Mouse (Mus musculus) midbrain, embryonic 12.5 days (tissue): ENCODE data around the gene Anks1b. TPM values are rescaled to one million over a fixed set of nuclear protein-coding genes. Genes with fewer than 3 reads are reported as not detected.

ENCODE experiments used
- ATAC-seq: fragments of 200-750 bp; cut with Nextera tagmentation; 2 replicates; pipeline ENCODE4 v1.8.0; 2017; ENCODE audit warnings: low read depth, moderate TSS enrichment, moderate library complexity; ENCODE audit not compliant: low FRiP score
- H3K27ac ChIP-seq: fragments of 300-500 bp; sonication (generic); replicated peaks from 2 replicates; pipeline ENCODE4 v1.5.1; 2016; ENCODE audit warnings: mild to moderate bottlenecking
- H3K27me3 ChIP-seq: fragments of 300-500 bp; sonication (generic); 2 replicates; pipeline ENCODE4 v1.6.1; 2016; ENCODE audit warnings: mild to moderate bottlenecking
- H3K36me3 ChIP-seq: fragments of 300-500 bp; sonication (generic); 2 replicates; pipeline ENCODE4 v1.6.1; 2016
- H3K4me1 ChIP-seq: fragments of 300-500 bp; sonication (generic); 2 replicates; pipeline ENCODE4 v1.6.1; 2016
- H3K4me2 ChIP-seq: fragments of 300-500 bp; sonication (generic); replicated peaks from 2 replicates; pipeline ENCODE4 v1.6.1; 2016; ENCODE audit warnings: mild to moderate bottlenecking, moderate library complexity
- H3K4me3 ChIP-seq: fragments of 300-500 bp; sonication (generic); 2 replicates; pipeline ENCODE4 v1.5.1; 2016; ENCODE audit warnings: mild to moderate bottlenecking
- H3K9ac ChIP-seq: fragments of 300-500 bp; sonication (generic); replicated peaks from 2 replicates; pipeline ENCODE4 v1.6.1; 2016; ENCODE audit warnings: mild to moderate bottlenecking, moderate library complexity
- H3K9me3 ChIP-seq: fragments of 300-500 bp; sonication (generic); 2 replicates; pipeline ENCODE4 v1.6.1; 2016; ENCODE audit warnings: mild to moderate bottlenecking
- WGBS: fragments of 180-500 bp; shearing (Covaris S2); methylation state at CpG from one replicate; pipeline ENCODE4 v1.1.7; 2016; 5-methylcytosine and 5-hydroxymethylcytosine counted together
- polyA plus RNA-seq: library from polyadenylated mRNA; unstranded; fragments of >200 nt; fragmentation: Nextera tagmentation; extraction: Ambion mirVana; gene quantifications from 2 replicates; pipeline ENCODE4 v1.2.1, GENCODE M21; 2016

Anks1b gene
- polyA plus RNA-seq, 1 experiment from 2014 or later: 11.9 TPM

DNA sequence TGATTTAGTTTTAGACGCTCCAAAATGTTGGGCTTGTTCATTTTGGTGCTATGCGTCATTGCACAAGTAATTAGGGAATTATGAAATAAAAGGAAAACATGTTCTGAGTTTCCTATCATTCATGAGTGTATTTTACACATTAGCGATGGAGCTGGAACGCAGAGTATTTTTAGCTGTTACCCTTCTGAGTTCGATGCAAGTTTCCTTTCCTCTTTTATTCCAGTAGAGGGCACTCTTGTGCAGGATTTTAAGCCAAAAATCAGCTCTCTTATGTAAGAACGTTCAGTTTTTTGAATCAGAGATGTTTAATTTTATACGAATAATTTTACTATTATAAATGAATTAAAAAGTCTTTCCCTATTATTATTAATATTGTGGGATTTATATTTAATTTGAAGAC, 208.3 kb downstream of the Anks1b start:
- H3K9ac ChIP-seq: no peak overlapping the region
- no peaks in the 10 kb centered on the region for H3K4me1 ChIP-seq
- H3K9me3 ChIP-seq: no peaks in the 10 kb centered on the region
- no peak overlapping the region for H3K4me2 ChIP-seq
- H3K27me3 ChIP-seq: no peaks in the 10 kb centered on the region; the same call in 1 of the 2 replicates
- no peak overlapping the region for H3K4me3 ChIP-seq
- no peak overlapping the region for H3K27ac ChIP-seq
- H3K36me3 ChIP-seq: no peaks in the 10 kb centered on the region
- ATAC-seq: peak; percentile 9; the same call in 1 of the 2 replicates
- WGBS: 26% methylated on average over 7 of the region's 7 CpGs

DNA sequence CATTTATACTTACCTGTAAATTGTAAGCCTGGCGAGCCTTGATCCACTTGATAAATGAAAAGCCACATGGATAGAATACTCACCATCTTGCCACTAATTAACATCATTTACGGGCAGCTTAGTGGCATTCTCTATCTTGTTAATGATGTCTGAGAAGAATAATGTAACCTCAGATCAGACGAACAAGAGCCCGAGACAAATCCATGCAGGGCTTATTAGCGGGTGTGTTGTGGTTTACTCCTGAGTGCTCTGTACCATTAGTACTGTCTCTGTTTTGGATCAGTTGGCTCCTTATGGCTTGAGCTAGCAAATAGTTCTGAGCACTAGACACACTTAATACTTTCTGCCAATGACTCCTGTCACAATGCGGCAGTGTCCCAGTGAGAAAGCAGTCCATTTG, 220.6 kb downstream of the Anks1b start:
- Histone ChIP-seq H3K4me2 (no peak overlapping the region), H3K4me3 (no peak overlapping the region), H3K9ac (no peak overlapping the region), H3K27me3 (no peaks in the 10 kb centered on the region), H3K36me3 (no peaks in the 10 kb centered on the region), H3K9me3 (no peaks in the 10 kb centered on the region), H3K4me1 (no peaks in the 10 kb centered on the region), H3K27ac (no peak overlapping the region)
- WGBS: 79% methylated on average over 6 of the region's 6 CpGs
- no peak for ATAC-seq

DNA sequence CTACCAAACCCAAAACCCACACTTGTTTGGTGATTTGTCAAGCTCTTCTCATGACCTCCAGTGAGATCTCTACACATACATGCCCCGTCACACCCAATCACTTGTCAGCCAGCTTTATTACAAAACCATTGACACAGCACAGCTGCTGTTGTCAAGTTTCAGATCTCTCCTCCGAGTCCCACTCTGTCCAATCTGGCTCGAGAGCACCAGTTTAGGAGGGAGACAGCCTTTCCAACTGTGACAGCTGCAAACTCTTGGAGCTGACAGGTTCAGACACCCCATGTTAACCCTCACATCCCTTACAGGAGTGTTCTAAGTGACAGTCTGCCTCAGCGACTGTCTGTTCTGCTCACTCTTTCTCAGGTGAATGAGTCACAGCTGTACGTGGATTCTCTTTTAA, 239.4 kb downstream of the Anks1b start:
- H3K36me3 ChIP-seq: no peaks in the 10 kb centered on the region
- H3K4me2 ChIP-seq: no peak overlapping the region
- H3K4me1 ChIP-seq: no peaks in the 10 kb centered on the region
- 77% methylated on average over 5 of the region's 5 CpGs for WGBS
- H3K9me3 ChIP-seq: no peaks in the 10 kb centered on the region
- H3K4me3 ChIP-seq: no peak overlapping the region
- no peak overlapping the region for H3K9ac ChIP-seq
- ATAC-seq: no peak
- H3K27ac ChIP-seq: no peak overlapping the region
- H3K27me3 ChIP-seq: no peaks in the 10 kb centered on the region

DNA sequence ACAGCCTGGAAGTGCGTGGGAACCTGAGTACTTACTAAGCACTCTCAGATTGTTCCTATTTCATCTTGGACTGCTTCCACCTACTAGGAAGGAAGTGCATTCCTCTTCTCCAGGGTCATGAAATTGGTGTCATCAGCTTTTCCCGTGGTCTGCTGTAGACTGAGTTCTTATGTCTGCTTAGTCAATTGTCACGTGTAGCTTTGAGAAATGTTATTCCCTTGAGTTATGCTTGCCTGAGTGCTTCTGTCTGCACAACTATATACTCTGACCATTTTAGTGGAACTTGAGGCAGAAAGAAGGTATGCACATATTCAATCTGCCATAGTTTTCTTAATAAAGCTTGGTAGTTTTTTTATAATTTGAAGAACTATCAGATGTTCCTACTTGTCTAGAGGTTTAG, 243.6 kb downstream of the Anks1b start:
- no peak for ATAC-seq
- no peaks in the 10 kb centered on the region for H3K36me3 ChIP-seq
- no peaks in the 10 kb centered on the region for H3K9me3 ChIP-seq
- 90% methylated on average over 3 of the region's 3 CpGs for WGBS
- H3K27me3 ChIP-seq: no peaks in the 10 kb centered on the region
- H3K4me2 ChIP-seq: no peak overlapping the region
- no peak overlapping the region for H3K27ac ChIP-seq
- no peaks in the 10 kb centered on the region for H3K4me1 ChIP-seq
- H3K9ac ChIP-seq: no peak overlapping the region
- no peak overlapping the region for H3K4me3 ChIP-seq

DNA sequence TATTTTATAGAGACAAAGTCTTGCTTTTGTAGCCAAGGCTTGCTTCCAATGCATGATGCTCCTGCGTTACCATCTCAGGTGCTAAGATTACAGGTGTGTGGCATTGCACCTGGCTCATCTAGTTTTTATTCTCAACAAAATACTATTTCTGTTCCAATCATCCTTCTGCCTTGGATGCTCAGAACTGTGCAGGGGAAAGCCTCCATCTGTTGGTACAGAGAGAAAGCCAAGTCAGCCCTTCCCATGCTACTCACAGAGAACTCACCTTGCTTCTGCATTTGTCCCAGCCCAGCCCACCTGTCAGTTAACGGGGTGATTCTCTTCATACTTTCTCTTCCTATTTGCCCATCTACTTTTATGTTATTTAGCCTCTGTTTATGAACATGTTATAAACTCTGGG, 244.5 kb downstream of the Anks1b start:
- WGBS: 93% methylated on average over 2 of the region's 2 CpGs
- Histone ChIP-seq H3K4me2 (no peak overlapping the region), H3K9ac (no peak overlapping the region), H3K4me3 (no peak overlapping the region), H3K9me3 (no peaks in the 10 kb centered on the region), H3K4me1 (no peaks in the 10 kb centered on the region), H3K27me3 (no peaks in the 10 kb centered on the region), H3K36me3 (no peaks in the 10 kb centered on the region), H3K27ac (no peak overlapping the region)
- ATAC-seq: no peak

DNA sequence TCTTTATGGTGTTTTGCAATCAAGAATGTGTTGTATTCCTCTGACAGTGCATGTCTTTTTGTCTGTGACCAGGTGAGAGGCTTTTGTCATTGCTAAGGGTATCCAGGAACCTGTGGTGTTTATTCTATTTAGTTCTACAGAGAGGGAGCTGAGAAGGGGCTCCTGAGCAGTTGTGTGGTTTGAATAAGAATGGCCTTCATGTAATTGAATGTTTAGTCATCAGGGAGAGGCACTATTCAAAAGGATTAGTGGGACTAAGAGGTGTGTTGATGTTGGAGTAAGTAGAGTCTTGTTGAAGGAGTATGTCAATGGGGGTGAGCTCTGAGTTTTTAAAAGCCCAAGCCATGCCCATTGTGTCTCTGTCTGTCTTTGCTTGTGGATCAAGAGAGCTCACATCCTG, 264.2 kb downstream of the Anks1b start:
- no peak overlapping the region for H3K4me3 ChIP-seq
- H3K9me3 ChIP-seq: no peaks in the 10 kb centered on the region
- no peak overlapping the region for H3K9ac ChIP-seq
- H3K36me3 ChIP-seq: no peaks in the 10 kb centered on the region
- no peak for ATAC-seq
- H3K4me2 ChIP-seq: no peak overlapping the region
- H3K4me1 ChIP-seq: no peaks in the 10 kb centered on the region
- no peak overlapping the region for H3K27ac ChIP-seq
- no peaks in the 10 kb centered on the region for H3K27me3 ChIP-seq

DNA sequence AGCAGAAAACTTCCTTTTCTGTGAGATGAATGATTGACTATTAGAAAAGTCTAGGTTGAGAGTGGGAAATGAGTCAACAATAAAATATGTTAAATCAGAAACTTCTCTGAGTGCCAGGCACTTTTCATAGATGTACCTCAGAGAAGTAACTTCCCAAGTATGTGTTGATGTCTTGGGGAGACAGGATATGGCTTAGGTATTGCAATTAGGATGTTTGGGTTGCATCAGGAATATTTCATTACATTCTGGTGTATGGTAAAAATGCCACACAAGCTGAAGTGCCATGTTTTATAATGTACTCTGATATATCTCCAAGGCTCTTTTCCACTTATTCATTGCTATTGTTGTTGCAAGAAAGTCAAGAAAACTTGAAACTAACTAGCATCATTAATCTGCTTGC, 267.6 kb downstream of the Anks1b start:
- no peaks in the 10 kb centered on the region for H3K27me3 ChIP-seq
- no peak overlapping the region for H3K4me3 ChIP-seq
- no peak overlapping the region for H3K27ac ChIP-seq
- H3K36me3 ChIP-seq: no peaks in the 10 kb centered on the region
- no peaks in the 10 kb centered on the region for H3K4me1 ChIP-seq
- no peak for ATAC-seq
- H3K4me2 ChIP-seq: no peak overlapping the region
- no peak overlapping the region for H3K9ac ChIP-seq
- no peaks in the 10 kb centered on the region for H3K9me3 ChIP-seq

DNA sequence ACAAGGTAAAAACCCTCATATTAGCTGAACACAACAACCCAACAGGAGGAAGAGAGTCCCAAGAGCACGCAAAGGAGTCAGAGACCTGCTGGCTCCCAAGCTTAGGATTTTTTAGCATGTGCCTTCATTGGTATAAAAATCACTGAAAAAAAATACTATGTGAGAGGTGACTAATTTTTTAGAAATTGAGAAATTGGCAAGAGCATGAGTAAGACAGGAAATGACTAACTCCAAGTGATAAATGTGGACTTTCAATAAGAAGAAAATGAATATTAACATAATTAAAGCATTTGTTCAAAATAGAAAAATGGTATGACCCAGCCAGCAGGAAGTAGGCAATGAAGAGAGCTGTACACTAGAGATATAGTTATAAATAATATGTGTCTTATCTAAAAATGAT, 271.1 kb downstream of the Anks1b start:
- no peaks in the 10 kb centered on the region for H3K9me3 ChIP-seq
- no peak overlapping the region for H3K4me2 ChIP-seq
- H3K9ac ChIP-seq: no peak overlapping the region
- H3K36me3 ChIP-seq: no peaks in the 10 kb centered on the region
- no peak overlapping the region for H3K4me3 ChIP-seq
- H3K27ac ChIP-seq: no peak overlapping the region
- no peak for ATAC-seq
- H3K27me3 ChIP-seq: no peaks in the 10 kb centered on the region
- no peaks in the 10 kb centered on the region for H3K4me1 ChIP-seq
- WGBS: 87% methylated on average over 1 of the region's 1 CpGs

DNA sequence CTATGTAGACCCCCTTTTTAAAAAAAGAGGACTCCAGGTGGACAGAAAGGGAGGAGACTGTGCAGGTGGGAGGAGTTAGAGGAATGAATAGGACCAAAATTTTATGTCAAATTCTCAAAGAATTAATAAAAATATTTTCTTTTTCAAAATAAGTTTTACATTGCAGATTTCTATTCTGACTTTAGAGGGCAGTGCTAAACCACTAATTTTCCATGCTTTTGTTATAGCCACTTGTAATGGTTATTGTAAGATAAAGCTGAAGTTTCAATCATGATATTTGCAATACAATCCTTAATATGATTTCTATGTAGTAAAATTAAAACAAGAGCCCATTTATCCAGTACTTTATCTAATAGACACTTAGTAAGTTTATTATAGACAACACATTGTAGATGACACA, 278.2 kb downstream of the Anks1b start:
- no peaks in the 10 kb centered on the region for H3K36me3 ChIP-seq
- no peak for ATAC-seq
- H3K9me3 ChIP-seq: no peaks in the 10 kb centered on the region
- H3K9ac ChIP-seq: no peak overlapping the region
- no peaks in the 10 kb centered on the region for H3K4me1 ChIP-seq
- no peak overlapping the region for H3K4me2 ChIP-seq
- H3K27me3 ChIP-seq: no peaks in the 10 kb centered on the region
- no peak overlapping the region for H3K4me3 ChIP-seq
- no peak overlapping the region for H3K27ac ChIP-seq

DNA sequence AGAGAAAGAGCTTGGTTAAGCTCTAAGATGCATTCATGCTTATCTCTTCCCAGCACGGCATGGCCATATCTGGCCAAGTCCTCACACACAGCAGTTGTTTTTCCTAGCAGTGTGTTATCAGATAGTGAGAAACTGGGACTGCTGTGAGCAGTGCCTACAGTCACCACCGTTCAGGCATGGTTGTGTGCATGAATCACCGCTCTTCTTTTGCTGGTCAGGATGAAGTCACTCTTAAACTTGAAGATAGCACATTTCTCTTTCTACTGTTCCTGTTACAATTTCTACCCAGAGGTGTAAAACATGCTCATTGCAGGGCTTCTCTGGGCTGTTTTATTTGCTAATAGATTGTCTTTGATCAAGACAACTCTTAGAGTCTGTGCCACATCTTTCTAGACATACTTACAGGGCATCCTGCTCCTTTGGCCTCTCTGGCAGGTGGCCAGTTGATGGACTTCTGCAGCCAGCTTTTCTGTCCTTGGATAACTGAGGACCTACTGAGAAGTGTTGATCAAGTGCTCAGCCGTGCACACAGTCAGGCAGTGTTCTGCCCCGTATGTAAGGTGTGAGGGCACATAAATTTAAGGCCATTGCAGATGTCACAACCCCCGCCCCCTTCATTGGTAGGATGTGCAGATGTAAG, 296.8 kb downstream of the Anks1b start:
- Histone ChIP-seq H3K27me3 (no peaks in the 10 kb centered on the region), H3K36me3 (no peaks in the 10 kb centered on the region), H3K4me1 (no peaks in the 10 kb centered on the region), H3K9me3 (no peaks in the 10 kb centered on the region), H3K27ac (no peak overlapping the region), H3K4me3 (no peak overlapping the region), H3K4me2 (no peak overlapping the region), H3K9ac (no peak overlapping the region)
- WGBS: 87% methylated on average over 6 of the region's 6 CpGs
- ATAC-seq: no peak

DNA sequence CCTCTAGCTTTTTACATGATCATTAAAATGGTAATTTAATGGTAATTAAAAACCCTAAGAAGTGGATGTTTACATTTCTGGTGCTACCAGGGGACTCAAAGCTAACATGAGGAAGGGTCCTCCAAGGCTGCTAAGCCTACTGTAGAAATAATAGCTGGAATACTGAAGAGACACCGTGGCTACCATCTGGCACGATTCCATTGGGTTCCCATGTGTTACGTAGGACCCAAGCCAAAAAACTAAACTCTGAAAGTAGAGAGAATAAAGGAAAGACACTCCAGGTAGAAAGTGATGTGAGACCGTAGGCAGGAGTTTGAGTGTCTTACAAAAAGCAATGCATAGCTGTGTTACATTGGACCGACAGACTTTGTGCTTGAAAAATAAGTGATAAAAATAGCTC, 317.1 kb downstream of the Anks1b start:
- no peak for ATAC-seq
- Histone ChIP-seq H3K4me3 (no peak overlapping the region), H3K9me3 (no peaks in the 10 kb centered on the region), H3K9ac (no peak overlapping the region), H3K36me3 (no peaks in the 10 kb centered on the region), H3K4me1 (0 out of 2 replicates have a peak, but pooled peaks cover 3% of the 10 kb centered on the region), H3K4me2 (no peak overlapping the region), H3K27ac (no peak overlapping the region), H3K27me3 (no peaks in the 10 kb centered on the region)
- 67% methylated on average over 5 of the region's 5 CpGs for WGBS

DNA sequence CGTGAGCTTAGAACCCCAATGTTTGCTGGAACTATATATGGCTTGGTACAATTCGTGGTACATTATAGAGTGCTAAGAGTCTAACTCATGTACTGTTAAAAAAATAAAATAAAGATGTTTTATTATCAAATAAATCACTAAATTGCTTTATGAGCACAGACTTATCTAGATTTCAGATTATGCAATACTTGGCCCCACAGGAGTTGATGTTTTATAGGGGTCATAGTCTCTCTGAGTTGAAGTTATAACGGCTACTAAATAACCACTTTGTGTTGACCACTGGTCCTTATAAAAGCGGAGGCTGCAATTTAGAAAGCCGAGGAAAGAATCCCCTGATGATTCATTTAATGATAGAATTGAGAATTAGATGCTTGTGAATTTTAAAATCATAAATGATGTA, 323.6 kb downstream of the Anks1b start:
- Histone ChIP-seq H3K9me3 (no peaks in the 10 kb centered on the region), H3K4me3 (no peak overlapping the region), H3K27ac (no peak overlapping the region), H3K9ac (no peak overlapping the region), H3K36me3 (no peaks in the 10 kb centered on the region), H3K27me3 (no peaks in the 10 kb centered on the region), H3K4me1 (no peaks in the 10 kb centered on the region), H3K4me2 (no peak overlapping the region)
- WGBS: 90% methylated on average over 5 of the region's 5 CpGs
- no peak for ATAC-seq

DNA sequence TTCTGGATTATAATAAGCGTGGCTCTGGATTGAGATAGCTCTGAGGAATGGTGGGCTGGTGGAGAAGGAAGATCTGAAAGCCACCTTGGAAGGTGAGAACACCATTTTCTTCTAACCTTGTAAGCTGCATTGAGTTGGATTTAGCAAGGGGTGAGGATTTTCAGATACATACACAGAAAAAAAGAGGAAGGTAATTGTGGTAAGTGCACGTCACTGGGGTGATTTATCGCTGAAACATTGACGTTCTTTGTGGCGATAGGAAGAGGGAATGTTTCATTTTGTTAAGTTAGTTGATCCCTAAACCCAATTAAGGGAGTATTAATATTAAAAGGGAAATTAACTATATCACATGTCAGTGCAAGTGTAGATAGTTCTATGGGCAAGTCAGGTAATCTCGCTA, 336.7 kb downstream of the Anks1b start:
- no peak overlapping the region for H3K9ac ChIP-seq
- no peaks in the 10 kb centered on the region for H3K9me3 ChIP-seq
- H3K27ac ChIP-seq: no peak overlapping the region
- no peaks in the 10 kb centered on the region for H3K36me3 ChIP-seq
- no peak for ATAC-seq
- no peak overlapping the region for H3K4me2 ChIP-seq
- H3K4me3 ChIP-seq: no peak overlapping the region
- no peaks in the 10 kb centered on the region for H3K4me1 ChIP-seq
- H3K27me3 ChIP-seq: no peaks in the 10 kb centered on the region
- 92% methylated on average over 6 of the region's 6 CpGs for WGBS
